Mouse (Mus musculus): ENCODE measurements around the gene Tnfaip1.

Gene Tnfaip1

DNA sequence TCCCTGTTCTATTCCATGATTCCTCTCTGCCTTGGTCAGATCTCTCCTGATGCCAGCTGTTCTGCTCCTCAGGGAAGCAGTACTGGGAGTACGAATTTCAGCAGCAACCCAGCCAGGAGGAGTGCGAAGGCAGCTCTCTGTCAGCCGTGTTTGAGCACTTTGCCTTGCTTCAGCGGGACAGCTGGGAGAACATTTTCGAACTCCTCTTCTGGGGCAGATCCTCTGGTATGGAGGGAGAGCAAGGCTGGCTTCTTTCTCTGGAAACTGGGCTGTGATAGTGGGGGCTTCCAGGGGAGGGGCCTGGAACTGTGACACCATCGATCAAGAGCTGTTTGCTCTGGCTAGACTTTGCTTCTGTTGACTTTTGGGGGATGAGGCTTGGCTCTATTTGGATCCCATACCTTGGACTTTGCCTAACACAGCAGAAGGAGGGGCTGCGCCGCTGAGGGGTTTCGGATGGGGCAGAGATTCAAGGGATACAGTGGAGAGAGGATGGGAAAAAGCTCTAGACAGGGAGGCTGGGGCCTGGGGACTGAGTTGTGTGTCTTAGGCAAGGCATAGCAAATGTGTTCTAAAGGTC, 35.4 kb downstream of the Tnfaip1 start:
- no peak for DNase-seq (ENCODE audit: low spot score in 2 of 2)

DNA sequence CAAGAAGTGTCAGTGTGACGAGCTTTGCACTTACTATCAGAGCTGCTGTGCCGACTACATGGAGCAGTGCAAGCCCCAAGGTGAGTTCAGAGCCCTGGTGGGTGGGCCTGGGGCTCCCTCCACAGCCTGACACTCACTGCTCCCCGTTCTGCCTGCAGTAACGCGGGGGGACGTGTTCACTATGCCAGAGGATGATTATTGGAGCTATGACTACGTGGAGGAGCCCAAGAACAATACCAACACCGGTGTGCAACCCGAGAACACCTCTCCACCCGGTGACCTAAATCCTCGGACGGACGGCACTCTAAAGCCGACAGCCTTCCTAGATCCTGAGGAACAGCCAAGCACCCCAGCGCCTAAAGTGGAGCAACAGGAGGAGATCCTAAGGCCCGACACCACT, 36.6 kb downstream of the Tnfaip1 start:
- DNase-seq (ENCODE audit: low spot score in 2 of 2) = no peak

- no peak for DNase-seq (ENCODE audit: low spot score in 2 of 2)
These were observed 37.1 kb downstream of the Tnfaip1 start, which contains the start of gene Vtn for GRCm38 (mm10) chr11:78499004-78499403. Gene Vtn (plus strand): TSS chr11:78499091.

DNA sequence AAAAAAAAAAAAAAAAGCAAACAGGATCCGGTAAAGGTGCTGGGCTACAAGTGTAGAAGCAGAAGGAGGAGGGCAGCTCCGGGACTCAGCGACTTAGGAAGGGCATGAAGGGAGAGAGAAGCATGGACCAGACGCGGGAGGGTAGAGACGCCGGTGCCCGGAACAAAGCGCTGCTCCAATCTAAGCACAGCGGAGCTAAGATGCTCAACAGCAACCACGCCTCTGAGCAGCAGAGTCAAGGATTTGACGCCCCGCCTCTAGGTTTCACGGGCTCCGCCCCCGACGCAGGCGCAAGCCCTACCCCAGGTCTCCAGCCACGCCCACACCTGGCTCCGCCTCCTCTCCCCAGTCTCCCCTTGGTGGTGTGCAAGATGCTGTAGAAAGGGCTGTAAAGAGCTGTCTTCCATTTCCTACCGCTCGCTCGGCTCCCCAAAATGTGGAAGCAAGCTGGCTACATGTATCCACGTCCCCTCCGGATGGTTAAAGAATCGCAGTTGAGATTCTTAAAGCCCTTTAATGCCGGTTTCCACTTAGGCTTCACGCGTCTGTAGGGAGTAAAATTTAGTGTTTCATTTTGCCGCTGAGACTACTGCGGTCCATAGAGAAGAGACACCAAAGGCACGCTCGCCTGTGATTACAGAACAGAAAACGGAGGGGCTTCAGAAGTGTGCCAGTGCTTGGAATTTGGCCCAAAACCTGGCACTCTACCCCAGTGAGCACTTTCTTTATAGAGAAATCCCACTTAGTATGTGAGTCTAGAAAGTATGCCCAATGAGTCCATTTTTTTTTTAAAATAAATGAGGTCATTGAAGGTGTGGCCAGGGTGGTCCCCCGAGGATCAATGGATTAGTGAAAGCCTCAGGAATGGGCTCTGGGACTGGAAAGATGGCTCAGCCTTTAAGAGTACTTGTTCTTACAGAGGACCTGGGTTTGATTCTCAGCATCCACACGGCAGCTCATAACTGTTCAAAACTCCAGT, 38.3 kb downstream of the Tnfaip1 start, which contains the start of gene Sarm1:
Gene Sarm1, minus strand, starts transcription at position 211 of the 979 bp plus-strand sequence.
- DNase-seq (ENCODE audit: low spot score in 2 of 2) = peak; percentile 78 to 96

DNA sequence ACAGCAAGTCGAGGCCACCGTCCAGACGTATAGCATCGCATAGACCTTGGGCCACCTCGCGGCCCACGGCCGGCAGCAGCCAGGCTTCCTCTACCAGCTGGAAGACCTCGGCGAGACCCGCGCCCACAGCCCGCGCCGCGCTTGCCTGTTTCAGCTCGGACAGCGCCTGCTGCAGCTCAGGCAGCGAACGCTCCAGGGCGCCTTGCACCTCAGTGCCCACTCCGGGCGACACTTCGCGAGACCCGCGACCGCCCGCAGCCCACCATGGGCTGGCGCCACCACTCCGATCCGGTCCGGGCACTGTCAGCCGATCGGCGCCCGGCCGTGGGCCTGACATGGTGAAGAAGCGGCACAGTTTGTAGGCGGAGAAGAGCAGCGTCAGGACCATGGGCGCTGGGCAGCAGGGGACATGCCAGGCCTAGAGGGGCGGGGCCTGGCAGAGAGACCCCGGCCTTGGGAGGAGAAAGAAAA, 39.0 kb downstream of the Tnfaip1 start:
- DNase-seq (ENCODE audit: low spot score in 2 of 2) = peak in 1 of 2 experiments; percentile 37

DNA sequence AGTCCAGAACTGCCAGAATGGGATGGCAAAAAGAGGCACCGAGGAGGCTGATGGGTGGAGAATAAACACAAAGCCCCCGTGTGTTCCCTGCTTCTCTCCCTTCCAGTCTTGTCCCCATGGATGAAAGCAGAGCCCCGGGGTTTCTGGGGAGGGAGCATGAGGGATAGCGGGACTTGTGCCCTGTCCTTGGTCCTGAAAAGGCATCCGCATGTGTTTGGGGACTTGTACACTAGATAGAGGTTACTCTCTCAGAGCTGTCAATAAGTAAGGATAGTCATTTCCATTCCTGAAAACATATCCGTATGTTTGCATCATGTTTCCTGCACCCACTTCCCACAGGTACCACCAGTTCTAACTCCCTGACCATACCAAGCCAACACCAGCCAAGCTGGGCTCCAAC, 40.2 kb downstream of the Tnfaip1 start:
- peak in 1 of 2 experiments; percentile 52 for DNase-seq (ENCODE audit: low spot score in 2 of 2)

DNA sequence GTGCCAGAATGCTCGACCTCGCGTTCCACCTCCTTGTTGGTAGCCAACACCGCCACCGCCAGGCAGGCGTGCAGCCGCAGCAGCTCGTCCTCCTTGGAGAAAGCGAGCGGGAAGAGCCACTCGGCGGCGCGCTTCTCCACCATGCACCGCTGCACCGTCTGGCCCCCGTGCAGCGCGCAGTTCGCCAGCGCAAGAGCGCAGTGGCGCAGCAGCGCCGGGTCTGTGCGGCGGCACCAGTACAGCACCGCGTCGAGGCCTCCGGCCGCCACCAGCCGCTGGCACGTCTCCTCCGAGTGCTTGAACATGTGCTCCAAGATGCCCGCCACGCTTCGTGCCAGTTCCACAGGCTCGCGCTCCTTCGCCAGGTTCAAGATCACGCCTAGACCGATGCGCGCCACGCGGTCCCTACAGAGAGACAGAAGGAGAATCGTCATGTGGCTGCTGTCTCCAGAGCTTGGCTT, 45.3 kb downstream of the Tnfaip1 start:
- no peak for DNase-seq (ENCODE audit: low spot score in 2 of 2)

- peak; percentile 47 to 74 for DNase-seq (ENCODE audit: low spot score in 2 of 2)
These were observed 48.0 kb downstream of the Tnfaip1 start for GRCm38 (mm10) chr11:78488168-78488567.

- no peak for DNase-seq (ENCODE audit: low spot score in 2 of 2)
These were observed 52.5 kb downstream of the Tnfaip1 start for GRCm38 (mm10) chr11:78483639-78484038.

GRCm38 (mm10) chr11:78475289-78475688, 60.8 kb downstream of the Tnfaip1 start:
- no peak for DNase-seq (ENCODE audit: low spot score in 2 of 2)

Measured in spleen, postnatal 10 days (tissue).